Mouse (Mus musculus) limb, embryonic 12.5 days (tissue): ENCODE data around the gene Ccdc102a. TPM values are rescaled to one million over a fixed set of nuclear protein-coding genes. Genes with fewer than 3 reads are reported as not detected.
A peak's percentile ranks its signal among the peaks of the same experiment; 100 is the strongest.
"Not testable (repeated sequence)": the region's sequence is repeated elsewhere in the genome, so short reads cannot be mapped to it uniquely, and the experiment has no call there.

Experiments used
- ATAC-seq: fragments of 200-750 bp; cut with Nextera tagmentation; 2 replicates; pipeline ENCODE4 v1.8.0; 2017; ENCODE audit warnings: low read depth, moderate TSS enrichment; ENCODE audit not compliant: insufficient number of reproducible peaks, insufficient read depth, low FRiP score, low TSS enrichment
- H3K27ac ChIP-seq: fragments of 300-500 bp; sonication (generic); 2 replicates; pipeline ENCODE4 v1.5.1; 2016; ENCODE audit warnings: mild to moderate bottlenecking, moderate library complexity
- H3K27me3 ChIP-seq: fragments of 300-500 bp; sonication (generic); 2 replicates; pipeline ENCODE4 v1.6.1; 2016; ENCODE audit warnings: mild to moderate bottlenecking, moderate library complexity
- H3K36me3 ChIP-seq: fragments of 300-500 bp; sonication (generic); 2 replicates; pipeline ENCODE4 v1.6.1; 2016; ENCODE audit warnings: mild to moderate bottlenecking, moderate library complexity
- H3K4me1 ChIP-seq: fragments of 300-500 bp; sonication (generic); replicated peaks from 2 replicates; pipeline ENCODE4 v1.6.1; 2016
- H3K4me2 ChIP-seq: fragments of 300-500 bp; sonication (generic); 2 replicates; pipeline ENCODE4 v1.6.1; 2016; ENCODE audit warnings: mild to moderate bottlenecking, moderate library complexity
- H3K4me3 ChIP-seq: fragments of 300-500 bp; sonication (generic); replicated peaks from 2 replicates; pipeline ENCODE4 v1.5.1; 2016; ENCODE audit warnings: mild to moderate bottlenecking
- H3K9ac ChIP-seq: fragments of 300-500 bp; sonication (generic); replicated peaks from 2 replicates; pipeline ENCODE4 v1.6.1; 2016; ENCODE audit warnings: mild to moderate bottlenecking, moderate library complexity
- H3K9me3 ChIP-seq: fragments of 300-500 bp; sonication (generic); 2 replicates; pipeline ENCODE4 v1.6.1; 2016; ENCODE audit warnings: mild to moderate bottlenecking, moderate library complexity
- WGBS: fragments of 180-500 bp; shearing (Covaris S2); methylation state at CpG from one replicate; pipeline ENCODE4 v1.1.7; 2016; 5-methylcytosine and 5-hydroxymethylcytosine counted together
- polyA plus RNA-seq: library from polyadenylated mRNA; unstranded; fragments of >200 nt; fragmentation: Nextera tagmentation; extraction: Ambion mirVana; gene quantifications from 2 replicates; pipeline ENCODE4 v1.2.1, GENCODE M21; 2016

Ccdc102a gene
- polyA plus RNA-seq, 1 experiment from 2014 or later, result 48.5 TPM

GRCm38 (mm10) chr8:94862487-94863220, 55.2 kb downstream of the Ccdc102a start:
- no peaks in the 10 kb centered on the region for H3K27me3 ChIP-seq
- 85% methylated on average over 12 of the region's 12 CpGs for WGBS

DNA sequence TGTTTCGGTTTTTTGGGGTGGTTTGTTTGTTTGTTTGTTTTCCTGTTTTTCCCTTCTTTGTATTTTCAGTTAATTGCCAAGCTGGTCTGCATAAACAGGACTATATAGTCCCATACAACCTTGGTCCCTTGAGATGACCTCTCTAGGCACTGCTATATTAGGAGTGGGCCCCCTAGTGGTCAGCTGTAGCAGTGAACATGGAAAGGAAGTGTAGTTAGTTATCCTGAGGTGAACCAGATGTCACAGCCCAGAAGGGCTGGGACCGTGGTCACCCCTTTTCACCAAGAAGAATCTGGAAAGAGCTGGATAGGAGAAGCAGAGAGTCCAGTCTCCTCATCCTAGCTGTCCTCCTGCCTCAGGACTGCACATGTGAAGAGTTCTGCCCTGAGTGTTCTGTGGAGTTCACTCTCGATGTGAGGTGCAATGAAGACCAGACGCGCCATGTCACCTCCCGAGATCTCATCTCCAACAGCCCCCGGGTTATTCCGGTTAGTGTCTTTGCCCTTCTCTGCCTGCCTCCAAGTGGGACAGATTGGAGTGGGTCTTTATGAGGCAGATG, 56.5 kb downstream of the Ccdc102a start:
- Histone ChIP-seq H3K4me1 (peaks cover 13% of the 10 kb centered on the region), H3K4me3 (no peak overlapping the region), H3K36me3 (peaks cover 63% of the 10 kb centered on the region), H3K4me2 (no peak overlapping the region), H3K27ac (no peak overlapping the region), H3K27me3 (no peaks in the 10 kb centered on the region), H3K9ac (no peak overlapping the region), H3K9me3 (no peaks in the 10 kb centered on the region)
- 70% methylated on average over 8 of the region's 8 CpGs for WGBS
- ATAC-seq, result no peak

More at GRCm38 (mm10) chr8:94862487-94863220, 55.2 kb downstream of the Ccdc102a start:
- H3K9ac ChIP-seq, result no peak overlapping the region
- no peak overlapping the region for H3K4me2 ChIP-seq
- no peaks in the 10 kb centered on the region for H3K9me3 ChIP-seq
- H3K4me3 ChIP-seq, result no peak overlapping the region
- no peak overlapping the region for H3K27ac ChIP-seq
- H3K4me1 ChIP-seq, result peaks cover 13% of the 10 kb centered on the region
- peaks cover 74% of the 10 kb centered on the region for H3K36me3 ChIP-seq
- no peak for ATAC-seq

DNA sequence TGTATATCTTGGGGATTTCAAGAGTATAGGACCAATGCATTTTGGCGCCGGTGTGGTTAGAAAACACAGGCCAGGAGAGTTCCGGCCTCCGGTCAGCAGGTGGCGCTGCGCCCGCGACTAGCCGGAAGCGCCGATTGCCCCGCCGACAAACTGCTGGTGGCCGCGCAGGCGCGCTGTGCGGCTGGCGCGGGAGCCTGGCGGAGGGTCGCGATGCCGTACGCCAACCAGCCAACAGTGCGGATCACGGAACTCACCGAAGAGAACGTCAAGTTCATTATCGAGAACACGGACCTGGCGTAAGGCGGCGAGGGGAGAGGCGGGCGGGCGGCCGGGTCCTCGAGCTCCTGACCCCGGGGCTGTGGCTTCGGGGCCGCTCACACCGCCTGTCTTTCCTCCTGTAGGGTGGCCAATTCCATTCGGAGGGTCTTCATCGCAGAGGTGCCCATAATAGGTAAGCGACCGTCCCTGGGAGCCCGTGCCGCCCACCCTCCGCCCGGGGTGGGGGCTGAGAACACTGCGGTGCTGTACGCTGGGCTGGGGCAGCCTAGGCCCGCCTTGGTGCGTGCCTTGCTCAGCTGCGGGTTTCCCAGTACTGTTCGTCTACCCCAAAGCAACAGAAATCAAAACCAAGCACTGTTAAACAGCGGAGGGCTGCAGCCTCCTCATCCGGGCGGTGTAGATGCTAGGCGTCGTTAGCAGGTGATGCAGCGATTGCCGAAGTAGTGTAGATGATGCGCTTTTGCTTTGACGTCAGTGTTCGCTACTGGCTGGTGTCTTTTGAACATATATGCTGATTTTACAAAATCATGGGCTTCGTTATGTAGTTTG, 60.3 kb downstream of the Ccdc102a start, which contains the start of gene Polr2c:
Gene Polr2c, plus strand, starts transcription at position 105 of the 828 bp plus-strand sequence.
- H3K9ac ChIP-seq, result peak within 1 kb of the TSS; percentile 92
- H3K27me3 ChIP-seq, result no peaks in the 10 kb centered on the region
- peaks cover 51% of the 10 kb centered on the region for H3K36me3 ChIP-seq
- H3K4me3 ChIP-seq, result peak within 1 kb of the TSS; percentile 97
- H3K4me2 ChIP-seq, result peak within 1 kb of the TSS; percentile 71
- H3K9me3 ChIP-seq, result no peaks in the 10 kb centered on the region
- ATAC-seq, result peak; percentile 75
- WGBS, result 1% methylated on average over 68 of the region's 68 CpGs
- H3K4me1 ChIP-seq, result peaks cover 13% of the 10 kb centered on the region
- peak within 1 kb of the TSS; percentile 72 for H3K27ac ChIP-seq

GRCm38 (mm10) chr8:94857011-94857345, 60.9 kb downstream of the Ccdc102a start:
- WGBS, result 34% methylated on average over 5 of the region's 5 CpGs
- ATAC-seq, result no peak
- Histone ChIP-seq H3K9ac (no peak overlapping the region), H3K4me3 (peak overlapping the region; percentile 97; the same call in 1 of the 2 replicates), H3K4me2 (peak overlapping the region; percentile 21; the same call in 1 of the 2 replicates), H3K27ac (no peak overlapping the region), H3K27me3 (no peaks in the 10 kb centered on the region), H3K36me3 (peaks cover 51% of the 10 kb centered on the region), H3K9me3 (no peaks in the 10 kb centered on the region), H3K4me1 (peaks cover 13% of the 10 kb centered on the region)

- H3K9me3 ChIP-seq, H3K27ac ChIP-seq, H3K9ac ChIP-seq, ATAC-seq, H3K4me3 ChIP-seq, H3K4me2 ChIP-seq, H3K27me3 ChIP-seq: not testable (repeated sequence)
- 90% methylated on average over 11 of the region's 11 CpGs for WGBS
- peaks cover 13% of the 10 kb centered on the region for H3K4me1 ChIP-seq
- H3K36me3 ChIP-seq, result peaks cover 55% of the 10 kb centered on the region
Observed at GRCm38 (mm10) chr8:94854761-94855160, 63.1 kb downstream of the Ccdc102a start.

Other genes starting within 250 kb of the Ccdc102a start
- 0.40 and 0.42 TPM in 2 replicates for gene Pllp, start 221.8 kb downstream of the Ccdc102a start, polyA plus RNA-seq
- not detected in 2 replicates for gene Ccl22, start 172.5 kb downstream of the Ccdc102a start, polyA plus RNA-seq
- gene Cx3cl1, start 146.1 kb downstream of the Ccdc102a start, polyA plus RNA-seq, result 5.3 and 7.5 TPM in 2 replicates
- gene Ccl17, start 107.6 kb downstream of the Ccdc102a start, polyA plus RNA-seq, result not detected in 2 replicates
- gene Coq9, start 79.8 kb downstream of the Ccdc102a start, polyA plus RNA-seq, result 61.8 and 64.4 TPM in 2 replicates
- 145 and 156 TPM in 2 replicates for gene Ciapin1, start 79.7 kb downstream of the Ccdc102a start, polyA plus RNA-seq
- 161 and 173 TPM in 2 replicates for gene Polr2c, start 60.6 kb downstream of the Ccdc102a start, polyA plus RNA-seq
- 18.9 and 20.0 TPM in 2 replicates for gene Dok4, start 41.8 kb downstream of the Ccdc102a start, polyA plus RNA-seq
- 0.23 TPM in 1 of 2 replicates, not detected in the other for gene Adgrg5, start 5.6 kb upstream of the Ccdc102a start, polyA plus RNA-seq
- gene Adgrg1, start 56.7 kb upstream of the Ccdc102a start, polyA plus RNA-seq, result 7.0 and 7.1 TPM in 2 replicates
- gene Adgrg3, start 99.6 kb upstream of the Ccdc102a start, polyA plus RNA-seq, result 2.2 and 2.7 TPM in 2 replicates
- 0.23 TPM in 1 of 2 replicates, not detected in the other for gene Drc7, start 137.0 kb upstream of the Ccdc102a start, polyA plus RNA-seq
- 26.7 and 27.6 TPM in 2 replicates for gene Katnb1, start 163.1 kb upstream of the Ccdc102a start, polyA plus RNA-seq